Mouse (Mus musculus) cerebellum, adult 2 months (tissue): ENCODE data around the gene Zbtb48. TPM values are rescaled to one million over a fixed set of nuclear protein-coding genes. Genes with fewer than 3 reads are reported as not detected.

Experiments used
- DNase-seq, 2 experiments: peaks; one replicate each; pipeline ENCODE4 v3.0.0; 2021
- H3K27ac ChIP-seq: fragments of 200-500 bp; 2 replicates; pipeline ENCODE4 v1.5.1; 2012; ENCODE audit warnings: low read length, control low read depth, inconsistent platforms; ENCODE audit not compliant: insufficient read depth
- H3K27me3 ChIP-seq: fragments of 200-500 bp; 2 replicates; pipeline ENCODE4 v1.6.1; 2012; ENCODE audit warnings: inconsistent platforms, mild to moderate bottlenecking, low read length, moderate library complexity; ENCODE audit not compliant: control insufficient read depth, insufficient read depth
- H3K4me1 ChIP-seq: fragments of 200-500 bp; 2 replicates; pipeline ENCODE4 v1.6.1; 2011; ENCODE audit warnings: low read length; ENCODE audit not compliant: control insufficient read depth, insufficient read depth
- H3K4me3 ChIP-seq: fragments of 200-500 bp; replicated peaks from 2 replicates; pipeline ENCODE3; 2011; ENCODE audit warnings: mild to moderate bottlenecking, low read depth, low read length, control low read depth; ENCODE audit not compliant: insufficient read depth
- CTCF ChIP-seq: fragments of 200-500 bp; IDR thresholded peaks from 2 replicates; pipeline ENCODE4 v1.5.1; 2011; ENCODE audit warnings: low read depth, mild to moderate bottlenecking, control low read depth, low read length, moderate library complexity, borderline replicate concordance; ENCODE audit not compliant: insufficient read depth
- POLR2A ChIP-seq: fragments of 200-500 bp; IDR thresholded peaks from 2 replicates; pipeline ENCODE4 v1.6.1; 2011; ENCODE audit warnings: low read length, control low read depth, borderline replicate concordance; ENCODE audit not compliant: insufficient read depth
- WGBS: fragments of 180-500 bp; shearing (Covaris S2); methylation state at CpG from one replicate; pipeline ENCODE4 v1.1.7; 2018; 5-methylcytosine and 5-hydroxymethylcytosine counted together
- polyA plus RNA-seq: library from polyadenylated mRNA; depleted of rRNA; stranded (reverse); fragments of >200 nt; gene quantifications from 2 replicates; pipeline ENCODE4 v1.2.3, GENCODE M21; 2012

The Zbtb48 gene
- polyA plus RNA-seq, 1 experiment = 24.3 TPM

- Histone ChIP-seq H3K4me1 (peaks cover 30% of the 10 kb centered on the region), H3K27me3 (no peaks in the 10 kb centered on the region), H3K27ac (peak overlapping the region; percentile 55), H3K4me3 (peak overlapping the region; percentile 83)
- peak in 1 of 2 experiments; percentile 27 for DNase-seq
- WGBS = 2% methylated on average over 41 of the region's 41 CpGs
- TF ChIP-seq POLR2A (no peak), CTCF (no peak)
These were observed 541 bp downstream of the Zbtb48 start for GRCm38 (mm10) chr4:152026751-152027508.

- Histone ChIP-seq H3K4me3 (no peak overlapping the region), H3K4me1 (peaks cover 39% of the 10 kb centered on the region), H3K27ac (no peak overlapping the region), H3K27me3 (no peaks in the 10 kb centered on the region)
- TF ChIP-seq POLR2A = no peak
- TF ChIP-seq CTCF = no peak
- no peak for DNase-seq
- 90% methylated on average over 11 of the region's 11 CpGs for WGBS
These were observed 2.9 kb downstream of the Zbtb48 start for GRCm38 (mm10) chr4:152024525-152024924.

DNA sequence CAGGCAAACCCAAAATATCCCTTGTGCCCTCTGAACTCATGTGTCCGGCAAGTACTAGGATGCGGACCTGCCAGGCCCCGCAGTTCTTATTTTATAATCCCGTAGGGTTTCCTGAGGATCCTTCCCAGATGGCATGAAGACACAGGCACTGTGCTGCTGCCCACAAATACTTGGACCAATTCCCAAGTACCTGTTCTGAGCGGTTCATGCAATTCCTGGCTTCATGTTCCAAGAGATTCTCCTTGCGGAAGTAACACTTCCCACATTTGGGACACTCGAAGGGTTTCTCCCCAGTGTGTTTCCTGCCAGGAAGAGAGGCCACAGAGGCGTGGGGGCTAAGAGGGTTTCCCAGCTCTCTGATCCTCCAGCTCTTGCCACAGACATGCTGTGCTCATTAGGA, 5.0 kb downstream of the Zbtb48 start:
- WGBS = 14% methylated on average over 8 of the region's 8 CpGs
- Histone ChIP-seq H3K27ac (no peak overlapping the region), H3K4me1 (peaks cover 31% of the 10 kb centered on the region), H3K4me3 (no peak overlapping the region), H3K27me3 (no peaks in the 10 kb centered on the region)
- peak; percentile 37 to 60 for DNase-seq
- TF ChIP-seq CTCF (no peak), POLR2A (no peak)

DNA sequence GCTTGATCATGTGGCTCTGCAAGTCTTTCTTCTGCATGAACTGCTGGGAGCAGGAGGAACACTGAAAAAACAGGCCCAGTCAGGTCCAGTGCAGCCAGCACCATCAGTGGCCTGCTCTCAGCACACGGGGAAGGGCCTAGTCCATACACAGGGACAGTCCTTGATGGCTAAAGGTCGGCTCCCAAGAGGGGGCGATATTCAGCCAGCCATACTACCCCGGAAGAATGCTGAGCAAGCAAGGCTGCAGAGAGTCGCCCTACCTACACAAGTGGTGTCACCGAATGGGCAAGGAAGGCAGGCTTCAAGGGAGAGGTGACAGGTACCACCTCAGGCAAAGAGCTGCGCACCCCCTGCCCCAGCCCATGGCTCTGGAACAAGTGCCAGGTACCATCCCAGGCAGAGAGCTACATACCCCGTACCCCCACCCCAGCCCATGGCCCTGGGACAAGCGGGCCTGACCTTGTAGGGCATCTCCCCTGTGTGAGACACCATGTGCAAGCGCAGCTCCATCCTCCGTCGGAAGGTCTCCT, 5.8 kb downstream of the Zbtb48 start:
- Histone ChIP-seq H3K27ac (no peak overlapping the region), H3K27me3 (no peaks in the 10 kb centered on the region), H3K4me1 (peaks cover 28% of the 10 kb centered on the region), H3K4me3 (no peak overlapping the region)
- WGBS = 54% methylated on average over 12 of the region's 12 CpGs
- 0 out of 2 replicates have a peak, but pooled peaks have one; percentile 8 for TF ChIP-seq CTCF
- no peak for TF ChIP-seq POLR2A
- DNase-seq = peak in 1 of 2 experiments; percentile 25

DNA sequence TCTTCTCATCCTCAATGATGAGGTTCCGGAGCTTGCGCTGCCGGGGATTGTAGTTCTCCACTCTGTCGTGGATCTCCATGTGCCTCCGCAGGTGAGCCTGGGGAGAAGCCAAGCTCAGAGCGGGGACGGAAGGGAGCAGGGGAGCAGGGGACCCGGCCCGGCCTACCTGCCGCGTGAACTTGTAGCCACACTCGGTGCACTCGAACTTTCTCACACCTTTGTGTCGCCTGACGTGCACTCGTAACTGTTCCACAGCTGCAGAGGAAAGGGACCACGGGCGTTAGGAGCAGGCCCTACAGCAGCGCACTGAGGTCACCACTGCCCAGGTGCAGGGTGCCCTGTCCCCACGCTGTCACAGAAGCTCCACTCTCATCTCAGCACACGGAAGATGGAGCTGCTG, 7.4 kb downstream of the Zbtb48 start:
- no peak for DNase-seq
- Histone ChIP-seq H3K4me3 (no peak overlapping the region), H3K4me1 (peaks cover 19% of the 10 kb centered on the region), H3K27me3 (no peaks in the 10 kb centered on the region), H3K27ac (no peak overlapping the region)
- 93% methylated on average over 21 of the region's 21 CpGs for WGBS
- TF ChIP-seq POLR2A (no peak), CTCF (no peak)

DNA sequence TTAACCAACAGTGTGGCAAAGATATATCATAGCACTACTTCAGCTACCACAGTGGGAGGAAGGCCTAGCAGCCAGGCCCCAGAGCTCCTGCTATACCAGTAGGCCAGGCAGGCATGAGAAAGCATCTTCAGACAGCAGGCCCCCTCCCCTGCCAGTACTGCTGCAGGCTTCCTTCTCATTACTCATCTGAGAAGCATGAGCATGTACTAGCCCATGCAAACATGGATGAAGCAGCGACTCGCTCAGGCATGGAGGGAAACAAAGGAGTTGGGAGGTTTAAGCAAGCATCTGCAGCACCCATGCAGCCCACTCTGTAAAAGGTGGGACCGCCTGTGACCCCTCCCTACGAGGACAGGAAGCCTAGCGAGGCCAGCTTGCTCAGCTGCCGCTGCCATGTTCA, 8.4 kb downstream of the Zbtb48 start:
- Histone ChIP-seq H3K4me3 (no peak overlapping the region), H3K27ac (no peak overlapping the region), H3K4me1 (peaks cover 19% of the 10 kb centered on the region), H3K27me3 (no peaks in the 10 kb centered on the region)
- TF ChIP-seq POLR2A (no peak), CTCF (no peak)
- 83% methylated on average over 6 of the region's 6 CpGs for WGBS
- DNase-seq = no peak

- WGBS = 59% methylated on average over 12 of the region's 12 CpGs
- Histone ChIP-seq H3K4me3 (no peak overlapping the region), H3K27me3 (no peaks in the 10 kb centered on the region), H3K4me1 (peaks cover 13% of the 10 kb centered on the region), H3K27ac (no peak overlapping the region)
- TF ChIP-seq CTCF (no peak), POLR2A (no peak)
- DNase-seq = no peak
These were observed 14.2 kb downstream of the Zbtb48 start for GRCm38 (mm10) chr4:152013036-152013813.
